Mouse (Mus musculus) liver, embryonic 16.5 days (tissue): ENCODE measurements at regions not wholly inside any gene's neighbourhood (a gene's known extent, or its start where the extent isn't known, plus 50 kb on each side); places are given as distances from the start of the nearest gene placed in this dataset. TPM values are rescaled to one million over a fixed set of nuclear protein-coding genes. Genes with fewer than 3 reads are reported as not detected.

ENCODE experiments used
- ATAC-seq: fragments of 200-750 bp; cut with Nextera tagmentation; 2 replicates; pipeline ENCODE4 v1.8.0; 2017; ENCODE audit warnings: low read depth, mild to moderate bottlenecking, moderate number of reproducible peaks, moderate library complexity
- H3K27ac ChIP-seq: fragments of 300-500 bp; sonication (generic); 2 replicates; pipeline ENCODE4 v1.5.1; 2014; ENCODE audit warnings: mild to moderate bottlenecking, low read length
- H3K27me3 ChIP-seq: fragments of 300-500 bp; sonication (generic); 2 replicates; pipeline ENCODE4 v1.6.1; 2014; ENCODE audit warnings: low read depth, low read length, mixed read lengths; ENCODE audit not compliant: control insufficient read depth, insufficient read depth
- H3K36me3 ChIP-seq: fragments of 300-500 bp; sonication (generic); 2 replicates; pipeline ENCODE4 v1.6.1; 2014; ENCODE audit warnings: mild to moderate bottlenecking; ENCODE audit not compliant: control insufficient read depth, insufficient read depth
- H3K4me1 ChIP-seq: fragments of 300-500 bp; sonication (generic); 2 replicates; pipeline ENCODE4 v1.6.1; 2014; ENCODE audit warnings: low read depth, low read length, mixed read lengths; ENCODE audit not compliant: control insufficient read depth
- H3K4me2 ChIP-seq: fragments of 300-500 bp; sonication (generic); 2 replicates; pipeline ENCODE4 v1.6.1; 2014; ENCODE audit warnings: low read depth, low read length, mixed read lengths
- H3K4me3 ChIP-seq: fragments of 300-500 bp; sonication (generic); 2 replicates; pipeline ENCODE4 v1.5.1; 2014; ENCODE audit warnings: low read depth, mild to moderate bottlenecking, low read length
- H3K9ac ChIP-seq: fragments of 300-500 bp; sonication (generic); 2 replicates; pipeline ENCODE4 v1.6.1; 2014; ENCODE audit warnings: low read depth, low read length
- H3K9me3 ChIP-seq: fragments of 300-500 bp; sonication (generic); replicated peaks from 2 replicates; pipeline ENCODE4 v1.6.1; 2016; ENCODE audit warnings: low read length; ENCODE audit not compliant: control insufficient read depth
- WGBS: fragments of 180-500 bp; shearing (Covaris S2); extraction: QIAGEN DNeasy Blood & Tissue Kit; methylation state at CpG from one replicate; pipeline ENCODE4 v1.1.7; 2014; ENCODE audit not compliant: insufficient replicate concordance; 5-methylcytosine and 5-hydroxymethylcytosine counted together
- microRNA-seq: library from miRNA; unstranded; fragments of <30 nt; microRNA quantifications from one replicate; pipeline ENCODE4, GENCODE M21; 2016

DNA sequence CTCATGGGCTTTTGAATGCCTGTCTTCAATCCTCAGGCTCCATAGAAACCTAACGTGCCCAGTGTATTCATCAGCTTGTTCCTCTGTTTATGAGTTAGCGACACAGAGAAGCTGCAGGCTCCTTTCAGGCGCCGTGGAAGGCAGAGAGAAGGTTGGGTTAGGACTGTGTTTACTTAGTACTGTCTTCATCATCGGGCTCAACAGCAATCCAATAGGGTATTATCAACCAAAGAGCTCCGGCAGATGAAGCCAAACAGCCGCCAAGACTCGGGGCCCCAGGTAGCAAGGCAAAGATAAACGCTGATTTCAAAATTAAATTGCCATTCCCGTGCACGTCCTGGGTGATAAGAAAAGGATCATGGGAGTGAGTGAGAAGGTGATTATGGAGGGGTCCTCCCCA lies 50.5 kb upstream of the Mc3r start:
- Histone ChIP-seq H3K27ac (no peak overlapping the region), H3K9me3 (no peaks in the 10 kb centered on the region), H3K9ac (no peak overlapping the region), H3K4me1 (no peaks in the 10 kb centered on the region), H3K36me3 (no peaks in the 10 kb centered on the region), H3K4me3 (no peak overlapping the region), H3K27me3 (no peaks in the 10 kb centered on the region), H3K4me2 (no peak overlapping the region)
- ATAC-seq: no peak
- WGBS: 64% methylated on average over 11 of the region's 11 CpGs

Small RNAs in the stretch of these regions (microRNA-seq; reads per million reads assigned to microRNA genes)
- gene Gm44301: not detected
